Mouse (Mus musculus) neural tube, embryonic 14.5 days (tissue): ENCODE measurements around the gene Amn1. TPM values are rescaled to one million over a fixed set of nuclear protein-coding genes. Genes with fewer than 3 reads are reported as not detected.
"Not testable (repeated sequence)": the region's sequence is repeated elsewhere in the genome, so short reads cannot be mapped to it uniquely, and the experiment has no call there.

Experiments
- ATAC-seq: fragments of 200-750 bp; cut with Nextera tagmentation; 2 replicates; pipeline ENCODE4 v1.8.0; 2017; ENCODE audit warnings: low read depth, mild to moderate bottlenecking, moderate TSS enrichment, moderate library complexity
- H3K27ac ChIP-seq: fragments of 300-500 bp; sonication (generic); 2 replicates; pipeline ENCODE4 v1.5.1; 2014; ENCODE audit warnings: low read depth, mild to moderate bottlenecking, control low read depth, low read length, moderate library complexity, mixed read lengths
- H3K27me3 ChIP-seq: fragments of 300-500 bp; sonication (generic); 2 replicates; pipeline ENCODE4 v1.6.1; 2014; ENCODE audit warnings: low read length; ENCODE audit not compliant: control insufficient read depth, insufficient read depth
- H3K36me3 ChIP-seq: fragments of 300-500 bp; sonication (generic); 2 replicates; pipeline ENCODE4 v1.6.1; 2014; ENCODE audit warnings: low read length, mixed read lengths; ENCODE audit not compliant: control insufficient read depth, insufficient read depth
- H3K4me1 ChIP-seq: fragments of 300-500 bp; sonication (generic); 2 replicates; pipeline ENCODE4 v1.6.1; 2014; ENCODE audit warnings: low read length; ENCODE audit not compliant: control insufficient read depth, insufficient read depth
- H3K4me2 ChIP-seq: fragments of 300-500 bp; sonication (generic); 2 replicates; pipeline ENCODE4 v1.6.1; 2014; ENCODE audit warnings: mild to moderate bottlenecking, low read depth, low read length, control low read depth
- H3K4me3 ChIP-seq: fragments of 300-500 bp; sonication (generic); 2 replicates; pipeline ENCODE4 v1.5.1; 2014; ENCODE audit warnings: low read depth, low read length, control low read depth, mixed read lengths
- H3K9ac ChIP-seq: fragments of 300-500 bp; sonication (generic); replicated peaks from 2 replicates; pipeline ENCODE4 v1.6.1; 2014; ENCODE audit warnings: low read depth, mild to moderate bottlenecking, control low read depth, low read length, mixed read lengths
- H3K9me3 ChIP-seq: fragments of 300-500 bp; sonication (generic); 2 replicates; pipeline ENCODE4 v1.6.1; 2016; ENCODE audit warnings: low read length; ENCODE audit not compliant: control insufficient read depth
- WGBS: fragments of 180-500 bp; shearing (Covaris S2); extraction: QIAGEN DNeasy Blood & Tissue Kit; methylation state at CpG from one replicate; pipeline ENCODE4 v1.1.7; 2014; 5-methylcytosine and 5-hydroxymethylcytosine counted together
- polyA plus RNA-seq: library from polyadenylated mRNA; unstranded; fragments of >200 nt; fragmentation: Nextera tagmentation; extraction: Ambion mirVana; gene quantifications from 2 replicates; pipeline ENCODE4 v1.2.1, GENCODE M21; 2014

The Amn1 gene
- polyA plus RNA-seq, result 111 and 125 TPM in 2 replicates

GRCm38 (mm10) chr6:149188041-149188924, at the start of gene Amn1:
Gene Amn1, minus strand, starts transcription at chr6:149188712.
- peaks cover 16% of the 10 kb centered on the region for H3K4me1 ChIP-seq
- WGBS, result under 1% methylated on average over 34 of the region's 34 CpGs

GRCm38 (mm10) chr6:149236807-149237206, 48.3 kb upstream of the Amn1 start:
- no peaks in the 10 kb centered on the region for H3K9me3 ChIP-seq
- no peaks in the 10 kb centered on the region for H3K4me1 ChIP-seq
- no peaks in the 10 kb centered on the region for H3K27me3 ChIP-seq
- H3K27ac ChIP-seq, result no peak overlapping the region
- WGBS, result 88% methylated on average over 2 of the region's 2 CpGs
- no peak overlapping the region for H3K4me3 ChIP-seq
- H3K4me2 ChIP-seq, result no peak overlapping the region
- H3K36me3 ChIP-seq, result no peaks in the 10 kb centered on the region
- no peak for ATAC-seq
- no peak overlapping the region for H3K9ac ChIP-seq

More at GRCm38 (mm10) chr6:149188041-149188924, at the start of gene Amn1:
- Histone ChIP-seq H3K4me2 (peak within 1 kb of the TSS; percentile 66), H3K4me3 (peak within 1 kb of the TSS; percentile 68), H3K9ac (peak within 1 kb of the TSS; percentile 90), H3K27ac (peak within 1 kb of the TSS; percentile 93), H3K36me3 (no peaks in the 10 kb centered on the region), H3K9me3 (no peaks in the 10 kb centered on the region), H3K27me3 (no peaks in the 10 kb centered on the region)
- peak; percentile 99 for ATAC-seq

- ATAC-seq, result no peak
- no peak overlapping the region for H3K9ac ChIP-seq
- WGBS, result 85% methylated on average over 3 of the region's 3 CpGs
These were observed 45.4 kb upstream of the Amn1 start for GRCm38 (mm10) chr6:149233918-149234317.

GRCm38 (mm10) chr6:149224751-149225150, 36.2 kb upstream of the Amn1 start:
- no peaks in the 10 kb centered on the region for H3K27me3 ChIP-seq
- H3K4me1 ChIP-seq, result no peaks in the 10 kb centered on the region
- H3K4me3 ChIP-seq, result no peak overlapping the region
- no peaks in the 10 kb centered on the region for H3K9me3 ChIP-seq
- H3K9ac ChIP-seq, result no peak overlapping the region
- H3K36me3 ChIP-seq, result no peaks in the 10 kb centered on the region
- no peak overlapping the region for H3K27ac ChIP-seq
- no peak overlapping the region for H3K4me2 ChIP-seq
- no peak for ATAC-seq
- 94% methylated on average over 4 of the region's 4 CpGs for WGBS

More at GRCm38 (mm10) chr6:149233918-149234317, 45.4 kb upstream of the Amn1 start:
- Histone ChIP-seq H3K27ac (no peak overlapping the region), H3K4me2 (no peak overlapping the region), H3K36me3 (no peaks in the 10 kb centered on the region), H3K4me3 (no peak overlapping the region), H3K4me1 (no peaks in the 10 kb centered on the region), H3K9me3 (no peaks in the 10 kb centered on the region), H3K27me3 (no peaks in the 10 kb centered on the region)

- no peak overlapping the region for H3K4me3 ChIP-seq
- no peak overlapping the region for H3K9ac ChIP-seq
- H3K27me3 ChIP-seq, result no peaks in the 10 kb centered on the region
- ATAC-seq, result no peak
- no peaks in the 10 kb centered on the region for H3K36me3 ChIP-seq
- H3K27ac ChIP-seq, result no peak overlapping the region
- H3K4me1 ChIP-seq, result no peaks in the 10 kb centered on the region
- no peaks in the 10 kb centered on the region for H3K9me3 ChIP-seq
- H3K4me2 ChIP-seq, result no peak overlapping the region
These were observed 32.8 kb upstream of the Amn1 start for GRCm38 (mm10) chr6:149221296-149221695.

- no peaks in the 10 kb centered on the region for H3K4me1 ChIP-seq
- H3K27ac ChIP-seq, result no peak overlapping the region
- H3K27me3 ChIP-seq, result no peaks in the 10 kb centered on the region
- H3K36me3 ChIP-seq, result no peaks in the 10 kb centered on the region
- H3K4me3 ChIP-seq, result no peak overlapping the region
- no peaks in the 10 kb centered on the region for H3K9me3 ChIP-seq
- no peak for ATAC-seq
- H3K9ac ChIP-seq, result no peak overlapping the region
- no peak overlapping the region for H3K4me2 ChIP-seq
These were observed 10.1 kb upstream of the Amn1 start for GRCm38 (mm10) chr6:149198572-149198971.

- Histone ChIP-seq H3K4me1 (no peaks in the 10 kb centered on the region), H3K9ac (no peak overlapping the region), H3K27me3 (no peaks in the 10 kb centered on the region), H3K4me2 (no peak overlapping the region), H3K27ac (no peak overlapping the region), H3K36me3 (no peaks in the 10 kb centered on the region), H3K9me3 (no peaks in the 10 kb centered on the region), H3K4me3 (no peak overlapping the region)
- WGBS, result 85% methylated on average over 3 of the region's 3 CpGs
- ATAC-seq, result no peak
These were observed 8.6 kb upstream of the Amn1 start for GRCm38 (mm10) chr6:149197116-149197515.

GRCm38 (mm10) chr6:149193276-149193905, 4.9 kb upstream of the Amn1 start:
- H3K9me3 ChIP-seq, result no peaks in the 10 kb centered on the region
- H3K9ac ChIP-seq, result no peak overlapping the region
- no peak overlapping the region for H3K4me3 ChIP-seq
- no peaks in the 10 kb centered on the region for H3K4me1 ChIP-seq
- H3K27me3 ChIP-seq, result no peaks in the 10 kb centered on the region
- 83% methylated on average over 5 of the region's 5 CpGs for whole genome bisulfite sequencing
- H3K36me3 ChIP-seq, result no peaks in the 10 kb centered on the region
- no peak overlapping the region for H3K27ac ChIP-seq
- H3K4me2 ChIP-seq, result no peak overlapping the region
- no peak for ATAC-seq

GRCm38 (mm10) chr6:149191951-149192350, 3.4 kb upstream of the Amn1 start:
- 83% methylated on average over 5 of the region's 5 CpGs for WGBS
- ATAC-seq, result not testable (repeated sequence)

More at GRCm38 (mm10) chr6:149191951-149192350, 3.4 kb upstream of the Amn1 start:
- not testable (repeated sequence) for H3K9ac ChIP-seq, H3K27ac ChIP-seq, H3K9me3 ChIP-seq, H3K36me3 ChIP-seq, H3K27me3 ChIP-seq, H3K4me2 ChIP-seq, H3K4me1 ChIP-seq, H3K4me3 ChIP-seq
